Mouse (Mus musculus) ES-E14 (cell line): ENCODE data around the gene Nod1. TPM values are rescaled to one million over a fixed set of nuclear protein-coding genes. Genes with fewer than 3 reads are reported as not detected.

Experiments used
- DNase-seq: peaks from one replicate; pipeline ENCODE4 v3.0.0-alpha.2; 2013; ENCODE audit warnings: low read depth, low spot score
- H3K27ac ChIP-seq: 2 replicates; pipeline ENCODE4 v1.5.1; 2012; ENCODE audit warnings: low read depth, mild to moderate bottlenecking, low read length, moderate library complexity, mixed read lengths; ENCODE audit not compliant: poor library complexity, insufficient read depth, severe bottlenecking
- H3K36me3 ChIP-seq: 2 replicates; pipeline ENCODE4 v1.6.1; 2012; ENCODE audit warnings: mild to moderate bottlenecking, low read length, moderate library complexity, mixed read lengths; ENCODE audit not compliant: control insufficient read depth, poor library complexity, insufficient read depth, severe bottlenecking
- H3K4me1 ChIP-seq, 2 experiments: fragments of 150-350 bp in 1 of 2; sonication (generic) in 1 of 2; 2 replicates each; pipeline ENCODE4 v1.6.1; 2012; ENCODE audit warnings: low read length in 2 of 2, mild to moderate bottlenecking in 1 of 2, mixed read lengths in 1 of 2; ENCODE audit not compliant: control insufficient read depth in 2 of 2, insufficient read depth in 2 of 2, poor library complexity in 1 of 2
- H3K4me3 ChIP-seq, 2 experiments: fragments of 150-350 bp in 1 of 2; sonication (generic) in 1 of 2; 2 replicates each; pipeline ENCODE4 v1.5.1; 2012; ENCODE audit warnings: low read length in 2 of 2, low read depth in 1 of 2, mild to moderate bottlenecking in 1 of 2, mixed read lengths in 1 of 2; ENCODE audit not compliant: insufficient read depth in 1 of 2, poor library complexity in 1 of 2, severe bottlenecking in 1 of 2
- H3K9ac ChIP-seq: 2 replicates; pipeline ENCODE4 v1.6.1; 2012; ENCODE audit warnings: low read depth, mild to moderate bottlenecking, low read length, mixed read lengths; ENCODE audit not compliant: poor library complexity, insufficient read depth, severe bottlenecking
- H3K9me3 ChIP-seq: fragments of 150-350 bp; sonication (generic); 2 replicates; pipeline ENCODE4 v1.6.1; 2012; ENCODE audit warnings: low read depth, mild to moderate bottlenecking, low read length; ENCODE audit not compliant: control insufficient read depth, insufficient read depth
- CHD2 ChIP-seq: IDR thresholded peaks from 2 replicates; pipeline ENCODE4 v1.6.1; 2014; ENCODE audit warnings: mild to moderate bottlenecking, low read depth, low read length, inconsistent platforms
- HCFC1 ChIP-seq: IDR thresholded peaks from 2 replicates; pipeline ENCODE4 v1.6.1; 2012; ENCODE audit warnings: low read length, inconsistent platforms, borderline replicate concordance; ENCODE audit not compliant: insufficient read depth
- MAFK ChIP-seq: IDR thresholded peaks from 2 replicates; pipeline ENCODE4 v1.6.1; 2014; ENCODE audit warnings: mild to moderate bottlenecking, low read depth, low read length, inconsistent platforms; ENCODE audit not compliant: insufficient read depth
- ZC3H11A ChIP-seq: IDR thresholded peaks from 2 replicates; pipeline ENCODE4 v1.6.1; 2012; ENCODE audit warnings: low read depth, mild to moderate bottlenecking, inconsistent platforms, low read length, borderline replicate concordance
- ZNF384 ChIP-seq: IDR thresholded peaks from 2 replicates; pipeline ENCODE4 v1.6.1; 2012; ENCODE audit warnings: low read depth, low read length, inconsistent platforms
- in situ Hi-C, 2 experiments: fragments of 600-800 bp; cut with MboI; formaldehyde crosslinking; loops; one replicate each; pipeline ENCODE4 v1.15.1; 2025; ENCODE audit warnings: low sequenced_read_pairs in 2 of 2, inconsistent platforms in 1 of 2; ENCODE audit not compliant: unreplicated experiment in 2 of 2
- total RNA-seq: library from RNA; depleted of rRNA; stranded (reverse); fragments of 300-350 nt; gene quantifications from 2 replicates; pipeline ENCODE4 v1.2.3, GENCODE M21; 2012

Nod1 gene
- total RNA-seq, 1 experiment: 1.3 TPM

DNA sequence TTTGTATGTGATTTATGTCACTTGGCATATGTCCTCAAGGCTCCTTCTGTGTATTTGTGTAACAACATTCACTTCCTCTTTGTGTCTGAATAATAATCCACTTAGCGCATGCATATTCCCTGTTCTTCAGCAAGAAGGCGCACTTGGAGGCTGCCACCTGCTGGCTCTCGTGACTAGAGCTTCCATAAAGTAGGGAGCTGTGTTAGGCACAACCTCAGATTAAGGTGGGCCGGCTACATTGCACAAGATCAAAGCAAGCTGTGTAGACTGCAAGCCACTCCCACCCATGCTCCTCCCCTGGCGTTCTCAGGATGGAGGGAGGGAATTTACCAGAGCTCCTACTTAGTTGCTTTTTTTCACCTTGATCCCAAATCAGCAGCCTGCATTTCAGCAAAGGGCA, 43.8 kb upstream of the Nod1 start:
- no peak for DNase-seq
- H3K9me3 ChIP-seq: no peaks in the 10 kb centered on the region
- H3K4me3 ChIP-seq: no peak overlapping the region
- no peaks in the 10 kb centered on the region for H3K36me3 ChIP-seq
- in situ Hi-C loops: no loop called here
- H3K9ac ChIP-seq: no peak overlapping the region
- H3K4me1 ChIP-seq: peaks cover 0 to 12% of the 10 kb centered on the region in 2 experiments; a peak in 1 of 4 replicates
- no peak overlapping the region for H3K27ac ChIP-seq
- TF ChIP-seq CHD2 (no peak), HCFC1 (no peak), ZC3H11A (no peak), ZNF384 (no peak), MAFK (no peak)

DNA sequence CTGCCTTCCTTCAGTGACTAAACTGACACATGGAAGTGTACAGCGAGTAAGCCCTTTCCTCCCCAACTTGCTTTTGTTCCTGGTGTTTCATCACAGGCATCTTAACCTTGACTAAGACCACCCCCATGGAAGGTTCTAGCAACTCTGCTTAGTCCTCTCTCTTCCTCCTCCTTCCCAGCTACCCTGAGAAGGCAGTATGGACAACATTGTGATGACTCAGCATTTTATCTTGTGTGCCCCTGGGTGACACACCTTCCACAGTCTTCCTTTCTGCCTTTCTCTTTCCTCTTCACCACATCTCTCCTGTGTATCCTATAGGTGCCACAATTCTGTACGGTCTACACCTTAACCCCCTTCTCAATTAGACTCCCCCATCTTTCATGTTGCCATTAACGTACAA, 41.8 kb upstream of the Nod1 start:
- no peaks in the 10 kb centered on the region for H3K36me3 ChIP-seq
- no peaks in the 10 kb centered on the region for H3K9me3 ChIP-seq
- in situ Hi-C loops: no loop called here
- no peak overlapping the region for H3K4me3 ChIP-seq
- H3K9ac ChIP-seq: no peak overlapping the region
- peaks cover 0 to 16% of the 10 kb centered on the region in 2 experiments; a peak in 1 of 4 replicates for H3K4me1 ChIP-seq
- no peak overlapping the region for H3K27ac ChIP-seq
- TF ChIP-seq ZNF384 (no peak), MAFK (peak; percentile 97), HCFC1 (no peak)
- no peak for DNase-seq

DNA sequence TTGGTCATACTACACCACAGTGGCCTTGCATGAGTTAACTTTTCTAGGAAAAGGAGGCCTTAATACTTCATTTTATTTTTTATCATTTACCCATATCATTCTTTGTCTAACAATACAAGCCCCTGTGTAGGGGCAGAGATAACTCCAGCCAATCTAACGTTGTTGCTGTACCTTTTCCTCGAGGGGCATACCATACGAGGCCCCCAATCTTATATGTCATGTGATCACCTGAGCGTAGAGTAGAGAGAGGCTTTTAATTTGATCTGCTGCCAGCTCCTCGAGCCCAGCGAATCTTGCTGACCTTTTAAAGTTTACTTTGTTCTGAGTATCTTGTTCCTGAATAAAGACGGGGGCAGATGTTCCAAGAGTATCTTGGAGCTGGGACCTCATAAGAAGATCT, 40.1 kb upstream of the Nod1 start:
- Histone ChIP-seq H3K4me1 (peaks cover 0 to 11% of the 10 kb centered on the region in 2 experiments; a peak in 1 of 4 replicates), H3K27ac (no peak overlapping the region), H3K36me3 (no peaks in the 10 kb centered on the region), H3K9ac (no peak overlapping the region), H3K9me3 (no peaks in the 10 kb centered on the region), H3K4me3 (no peak overlapping the region)
- TF ChIP-seq ZNF384: no peak
- no peak for TF ChIP-seq CHD2
- no peak for TF ChIP-seq MAFK
- TF ChIP-seq HCFC1: no peak
- no peak for TF ChIP-seq ZC3H11A
- in situ Hi-C loops: no loop called here
- DNase-seq: no peak

- H3K36me3 ChIP-seq: no peaks in the 10 kb centered on the region
- DNase-seq: no peak
- no peak overlapping the region for H3K9ac ChIP-seq
- H3K27ac ChIP-seq: no peak overlapping the region
- no peaks in the 10 kb centered on the region for H3K9me3 ChIP-seq
- H3K4me1 ChIP-seq: peaks cover 0 to 5% of the 10 kb centered on the region in 2 experiments; a peak in 1 of 4 replicates
- no peak overlapping the region for H3K4me3 ChIP-seq
- TF ChIP-seq CHD2 (no peak), ZC3H11A (no peak), ZNF384 (no peak), HCFC1 (no peak), MAFK (no peak)
- in situ Hi-C loops: no loop called here
Measured at GRCm38 (mm10) chr6:55010330-55011091, 38.1 kb upstream of the Nod1 start.
